Mouse (Mus musculus): ENCODE measurements at regions not wholly inside any gene's neighbourhood (a gene's known extent, or its start where the extent isn't known, plus 50 kb on each side); places are given as distances from the start of the nearest gene placed in this dataset.

DNA sequence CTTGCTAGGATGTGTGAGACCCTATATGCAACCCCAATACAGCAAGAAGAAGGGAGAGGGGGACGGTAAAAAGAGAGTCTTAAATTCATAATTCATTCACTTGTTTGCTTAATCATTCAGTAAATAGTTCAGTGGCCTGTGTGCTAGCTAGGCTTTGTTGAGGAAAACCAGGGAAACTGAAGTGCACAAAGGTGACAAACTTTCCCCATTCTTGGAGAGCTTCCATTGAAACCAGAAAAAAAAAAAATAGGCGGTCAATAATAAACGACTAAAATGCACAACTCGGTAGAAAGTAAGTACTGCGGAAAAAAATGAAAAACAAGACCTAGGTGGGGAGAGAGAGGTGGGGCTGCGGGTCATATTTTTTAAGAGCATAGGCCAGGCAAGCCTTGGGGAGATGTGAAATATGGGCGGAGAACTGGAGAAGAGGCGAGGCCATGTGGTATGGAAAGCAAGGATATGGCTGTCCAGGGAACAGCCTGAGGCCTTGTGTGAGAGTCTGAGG, 72.3 kb upstream of the Hes1 start:
- no peak overlapping the region for H3K4me2 ChIP-seq (ENCODE audit: low read depth)
- 71% methylated on average over 8 of the region's 8 CpGs for WGBS (ENCODE audit: insufficient replicate concordance)
- H3K9me3 ChIP-seq (ENCODE audit: control insufficient read depth, low read length), result no peaks in the 10 kb centered on the region
- H3K27me3 ChIP-seq (ENCODE audit: control insufficient read depth, insufficient read depth, low read length), result no peaks in the 10 kb centered on the region
- no peak for DNase-seq (ENCODE audit: low read depth in 3 of 3, low spot score in 3 of 3)
- H3K36me3 ChIP-seq (replicated peaks; ENCODE audit: control insufficient read depth, insufficient read depth, low read depth), result no peaks in the 10 kb centered on the region
- H3K4me1 ChIP-seq (replicated peaks; ENCODE audit: control insufficient read depth in 2 of 2, insufficient read depth in 2 of 2, low read length in 1 of 2), result peaks cover 0 to 12% of the 10 kb centered on the region in 2 experiments; a peak in 2 of 4 replicates
- TF ChIP-seq EP300 (IDR thresholded peaks at IDR 0.05; ENCODE audit: low read depth) (no peak), CTCF (IDR thresholded peaks at IDR 0.05; ENCODE audit: low read depth) (no peak)
- no peak for ATAC-seq (ENCODE audit: insufficient read depth)
- no peak overlapping the region for H3K27ac ChIP-seq
- no peak overlapping the region for H3K9ac ChIP-seq (replicated peaks)
- no peak overlapping the region for H3K4me3 ChIP-seq (ENCODE audit: insufficient read depth in 1 of 2, low read depth in 2 of 2, low read length in 2 of 2)

- no peaks in the 10 kb centered on the region for H3K27me3 ChIP-seq (ENCODE audit: control insufficient read depth, insufficient read depth, low read length)
- TF ChIP-seq CTCF (IDR thresholded peaks at IDR 0.05; ENCODE audit: low read depth), result no peak
- DNase-seq (ENCODE audit: low read depth in 3 of 3, low spot score in 3 of 3) (no peak), ATAC-seq (ENCODE audit: insufficient read depth) (no peak)
- no peak overlapping the region for H3K4me3 ChIP-seq (ENCODE audit: insufficient read depth in 1 of 2, low read depth in 2 of 2, low read length in 2 of 2)
- 49% methylated on average over 7 of the region's 7 CpGs for WGBS (ENCODE audit: insufficient replicate concordance)
- H3K27ac ChIP-seq, result no peak overlapping the region
- no peaks in the 10 kb centered on the region for H3K9me3 ChIP-seq (ENCODE audit: control insufficient read depth, low read length)
- no peak overlapping the region for H3K4me2 ChIP-seq (ENCODE audit: low read depth)
- H3K4me1 ChIP-seq (replicated peaks; ENCODE audit: control insufficient read depth in 2 of 2, insufficient read depth in 2 of 2, low read length in 1 of 2), result peaks cover 0 to 12% of the 10 kb centered on the region in 2 experiments; a peak in 2 of 4 replicates
- no peaks in the 10 kb centered on the region for H3K36me3 ChIP-seq (replicated peaks; ENCODE audit: control insufficient read depth, insufficient read depth, low read depth)
- no peak overlapping the region for H3K9ac ChIP-seq (replicated peaks)
Measured at GRCm38 (mm10) chr16:29993111-29993510, 71.1 kb upstream of the Hes1 start.

- DNase-seq (ENCODE audit: low read depth in 3 of 3, low spot score in 3 of 3) (no peak), ATAC-seq (ENCODE audit: insufficient read depth) (no peak)
- WGBS (ENCODE audit: insufficient replicate concordance), result 65% methylated on average over 6 of the region's 6 CpGs
- Histone ChIP-seq H3K36me3 (replicated peaks; ENCODE audit: control insufficient read depth, insufficient read depth, low read depth) (no peaks in the 10 kb centered on the region), H3K9me3 (ENCODE audit: control insufficient read depth, low read length) (no peaks in the 10 kb centered on the region), H3K27ac (no peak overlapping the region), H3K4me1 (replicated peaks; ENCODE audit: control insufficient read depth in 2 of 2, insufficient read depth in 2 of 2, low read length in 1 of 2) (peaks cover 0 to 12% of the 10 kb centered on the region in 2 experiments; a peak in 2 of 4 replicates), H3K9ac (replicated peaks) (no peak overlapping the region), H3K4me2 (ENCODE audit: low read depth) (no peak overlapping the region), H3K27me3 (ENCODE audit: control insufficient read depth, insufficient read depth, low read length) (no peaks in the 10 kb centered on the region), H3K4me3 (ENCODE audit: insufficient read depth in 1 of 2, low read depth in 2 of 2, low read length in 2 of 2) (no peak overlapping the region)
- TF ChIP-seq EP300 (IDR thresholded peaks at IDR 0.05; ENCODE audit: low read depth) (no peak), CTCF (IDR thresholded peaks at IDR 0.05; ENCODE audit: low read depth) (no peak)
Measured at GRCm38 (mm10) chr16:29993535-29993934, 70.6 kb upstream of the Hes1 start.

- H3K4me3 ChIP-seq (ENCODE audit: insufficient read depth in 1 of 2, low read depth in 2 of 2, low read length in 2 of 2), result no peak overlapping the region
- H3K4me2 ChIP-seq (ENCODE audit: low read depth), result no peak overlapping the region
- no peak overlapping the region for H3K27ac ChIP-seq
- H3K9me3 ChIP-seq (ENCODE audit: control insufficient read depth, low read length), result no peaks in the 10 kb centered on the region
- H3K9ac ChIP-seq (replicated peaks), result no peak overlapping the region
- H3K36me3 ChIP-seq (replicated peaks; ENCODE audit: control insufficient read depth, insufficient read depth, low read depth), result no peaks in the 10 kb centered on the region
- no peak for DNase-seq (ENCODE audit: low read depth in 3 of 3, low spot score in 3 of 3)
- TF ChIP-seq CTCF (IDR thresholded peaks at IDR 0.05; ENCODE audit: low read depth) (no peak), EP300 (IDR thresholded peaks at IDR 0.05; ENCODE audit: low read depth) (no peak)
- WGBS (ENCODE audit: insufficient replicate concordance), result 22% methylated on average over 12 of the region's 12 CpGs
- H3K4me1 ChIP-seq (replicated peaks; ENCODE audit: control insufficient read depth in 2 of 2, insufficient read depth in 2 of 2, low read length in 1 of 2), result peaks cover 0 to 11% of the 10 kb centered on the region in 2 experiments; a peak in 2 of 4 replicates
- no peak for ATAC-seq (ENCODE audit: insufficient read depth)
- H3K27me3 ChIP-seq (ENCODE audit: control insufficient read depth, insufficient read depth, low read length), result no peaks in the 10 kb centered on the region
Measured at GRCm38 (mm10) chr16:29996139-29997069, 67.8 kb upstream of the Hes1 start.

- H3K4me2 ChIP-seq (ENCODE audit: low read depth), result no peak overlapping the region
- H3K36me3 ChIP-seq (replicated peaks; ENCODE audit: control insufficient read depth, insufficient read depth, low read depth), result no peaks in the 10 kb centered on the region
- DNase-seq (ENCODE audit: low read depth in 3 of 3, low spot score in 3 of 3) (no peak), ATAC-seq (ENCODE audit: insufficient read depth) (no peak)
- peaks cover 0 to 12% of the 10 kb centered on the region in 2 experiments; a peak in 2 of 4 replicates for H3K4me1 ChIP-seq (replicated peaks; ENCODE audit: control insufficient read depth in 2 of 2, insufficient read depth in 2 of 2, low read length in 1 of 2)
- no peak overlapping the region for H3K4me3 ChIP-seq (ENCODE audit: insufficient read depth in 1 of 2, low read depth in 2 of 2, low read length in 2 of 2)
- 64% methylated on average over 2 of the region's 2 CpGs for WGBS (ENCODE audit: insufficient replicate concordance)
- H3K9me3 ChIP-seq (ENCODE audit: control insufficient read depth, low read length), result no peaks in the 10 kb centered on the region
- H3K27ac ChIP-seq, result no peak overlapping the region
- no peaks in the 10 kb centered on the region for H3K27me3 ChIP-seq (ENCODE audit: control insufficient read depth, insufficient read depth, low read length)
- no peak overlapping the region for H3K9ac ChIP-seq (replicated peaks)
- no peak for TF ChIP-seq EP300 (IDR thresholded peaks at IDR 0.05; ENCODE audit: low read depth)
- TF ChIP-seq CTCF (IDR thresholded peaks at IDR 0.05; ENCODE audit: low read depth), result no peak
Measured at GRCm38 (mm10) chr16:30000166-30000565, 64.0 kb upstream of the Hes1 start.
